Mouse (Mus musculus): ENCODE measurements around the gene Ntsr1. TPM values are rescaled to one million over a fixed set of nuclear protein-coding genes. Genes with fewer than 3 reads are reported as not detected.

Ntsr1 gene
- total RNA-seq, 4 experiments from 2014 or later: not detected

GRCm38 (mm10) chr2:180508455-180509115 is 8.8 kb downstream of the Ntsr1 start:
- no peak for DNase-seq (ENCODE audit: low spot score)

GRCm38 (mm10) chr2:180510867-180511266 is 11.1 kb downstream of the Ntsr1 start:
- DNase-seq (ENCODE audit: low spot score): no peak

- DNase-seq (ENCODE audit: low spot score): no peak
Measured at GRCm38 (mm10) chr2:180511875-180512661, 12.3 kb downstream of the Ntsr1 start.

GRCm38 (mm10) chr2:180513019-180513418 is 13.2 kb downstream of the Ntsr1 start:
- no peak for DNase-seq (ENCODE audit: low spot score)

GRCm38 (mm10) chr2:180513835-180514234 is 14.1 kb downstream of the Ntsr1 start:
- no peak for DNase-seq (ENCODE audit: low spot score)

GRCm38 (mm10) chr2:180521437-180522221 is 21.9 kb downstream of the Ntsr1 start:
- DNase-seq (ENCODE audit: low spot score): no peak

DNA sequence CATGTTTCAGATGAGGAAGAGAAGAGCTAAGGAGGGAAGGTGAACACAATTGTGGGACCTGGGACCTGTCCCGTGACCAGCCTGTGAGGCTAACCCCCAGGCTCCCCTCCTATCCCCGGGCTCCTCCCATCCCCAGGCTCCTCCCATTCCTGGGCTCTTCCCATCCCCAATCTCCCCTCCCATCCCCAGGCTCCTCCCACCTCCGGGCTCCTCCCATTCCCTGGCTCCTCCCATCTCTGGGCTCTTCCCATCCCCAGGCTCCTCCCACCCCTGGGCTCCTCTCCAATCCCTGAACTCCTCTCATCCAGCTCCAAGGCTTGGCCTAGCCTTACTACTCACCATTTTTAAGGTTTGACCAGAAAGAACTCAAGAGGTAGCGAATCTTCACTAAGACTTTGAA is 23.0 kb downstream of the Ntsr1 start:
- no peak for DNase-seq (ENCODE audit: low spot score)

DNA sequence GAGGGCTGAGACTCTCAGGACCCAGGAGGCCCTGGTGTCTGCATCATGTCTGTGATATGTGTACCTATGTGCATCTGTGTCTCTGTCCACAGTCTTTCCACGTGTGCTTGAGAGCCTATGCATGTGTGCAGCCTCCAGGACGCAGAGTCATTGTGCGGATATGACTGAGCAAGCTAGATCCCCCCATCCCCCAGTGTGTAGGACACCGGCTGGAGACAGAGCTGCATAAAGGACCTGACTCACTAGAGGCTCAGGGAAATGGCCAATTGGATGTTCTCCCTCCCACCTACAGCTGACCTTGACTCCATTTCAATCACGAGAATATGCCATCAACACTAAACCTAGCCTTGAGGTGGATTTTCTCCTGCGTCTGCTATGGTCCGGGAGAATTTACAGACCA is 27.7 kb downstream of the Ntsr1 start:
- DNase-seq (ENCODE audit: low spot score): no peak

DNA sequence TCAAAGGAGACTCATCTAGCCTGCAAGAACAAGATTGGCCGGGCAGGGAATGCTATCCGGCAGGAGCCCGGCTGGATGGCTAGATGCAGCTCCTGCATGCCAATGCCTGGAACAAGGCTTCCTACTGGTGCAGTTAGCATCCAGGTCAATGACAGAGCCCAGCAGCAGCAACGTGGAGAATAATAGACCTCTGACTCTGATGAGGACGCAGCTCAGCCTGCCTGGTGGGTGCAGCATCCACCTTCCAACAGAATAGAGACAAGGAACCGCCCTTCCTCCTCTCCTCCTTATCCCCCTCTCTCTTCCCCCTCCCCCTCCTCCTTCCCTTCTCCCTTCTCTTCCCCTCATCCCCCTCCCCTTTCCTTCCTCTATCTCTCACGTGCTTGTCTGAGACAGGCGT is 28.1 kb downstream of the Ntsr1 start:
- no peak for DNase-seq (ENCODE audit: low spot score)

DNA sequence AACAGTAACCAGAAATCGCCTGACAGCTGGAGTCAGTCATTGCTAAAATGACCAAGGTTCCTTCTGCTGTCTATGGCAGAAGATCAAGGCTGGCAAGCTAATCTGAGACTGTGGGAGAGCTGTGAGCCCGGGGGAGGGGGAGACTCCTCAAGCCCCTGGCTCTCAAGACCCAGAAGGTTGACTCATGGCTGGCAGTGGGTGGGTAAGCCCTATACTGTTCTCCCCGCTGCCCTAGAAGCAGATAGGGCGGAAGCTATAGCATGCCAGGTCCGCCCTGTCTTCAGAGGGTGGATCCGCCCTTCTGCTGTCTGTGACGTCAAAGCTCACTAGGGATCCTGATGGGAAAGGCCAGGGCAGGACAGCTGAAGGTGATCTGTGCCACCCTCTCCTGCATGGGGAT is 30.4 kb downstream of the Ntsr1 start:
- DNase-seq (ENCODE audit: low spot score): no peak

- no peak for DNase-seq (ENCODE audit: low spot score)
Measured at GRCm38 (mm10) chr2:180530584-180530983, 30.8 kb downstream of the Ntsr1 start.

- no peak for DNase-seq (ENCODE audit: low spot score)
Measured at GRCm38 (mm10) chr2:180531671-180532385, 32.1 kb downstream of the Ntsr1 start.

DNA sequence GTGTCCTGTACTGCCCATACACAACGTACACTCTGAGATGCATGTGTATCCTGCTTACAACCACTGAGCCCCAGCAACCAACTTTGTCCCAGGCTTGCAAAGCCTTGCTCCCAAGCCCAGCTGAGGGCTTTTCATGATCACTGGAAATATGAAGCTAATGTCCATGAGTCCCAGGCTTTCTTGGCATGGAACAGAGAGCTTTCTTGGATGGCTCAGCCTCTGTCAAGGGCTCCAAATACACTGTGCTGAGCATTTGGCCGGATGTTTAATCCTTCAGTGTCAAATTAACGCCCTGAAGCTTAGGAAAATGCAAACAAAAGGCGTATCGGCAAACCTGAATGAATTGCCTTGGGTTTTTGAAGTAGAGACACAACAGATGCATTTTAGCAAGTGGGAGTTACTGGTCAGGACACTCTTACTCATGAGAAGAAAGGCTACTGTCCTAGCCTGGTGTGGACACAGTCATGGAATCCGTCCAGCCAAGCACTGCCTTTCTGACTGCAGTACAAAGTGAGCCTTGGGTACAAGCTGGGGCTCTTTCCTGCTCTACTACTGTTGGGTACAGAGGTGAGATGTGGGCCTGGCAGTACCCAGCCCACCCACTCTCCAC is 32.7 kb downstream of the Ntsr1 start:
- DNase-seq (ENCODE audit: low spot score): no peak

GRCm38 (mm10) chr2:180533237-180533636 is 33.5 kb downstream of the Ntsr1 start:
- DNase-seq (ENCODE audit: low spot score): no peak

- no peak for DNase-seq (ENCODE audit: low spot score)
Measured at GRCm38 (mm10) chr2:180543675-180544074, 43.9 kb downstream of the Ntsr1 start.

- DNase-seq (ENCODE audit: low spot score): no peak
Measured at GRCm38 (mm10) chr2:180545046-180545445, 45.3 kb downstream of the Ntsr1 start.

GRCm38 (mm10) chr2:180547384-180548106 is 47.8 kb downstream of the Ntsr1 start:
- DNase-seq (ENCODE audit: low spot score): no peak

GRCm38 (mm10) chr2:180552340-180552739 is 52.6 kb downstream of the Ntsr1 start:
- DNase-seq (ENCODE audit: low spot score): no peak

DNA sequence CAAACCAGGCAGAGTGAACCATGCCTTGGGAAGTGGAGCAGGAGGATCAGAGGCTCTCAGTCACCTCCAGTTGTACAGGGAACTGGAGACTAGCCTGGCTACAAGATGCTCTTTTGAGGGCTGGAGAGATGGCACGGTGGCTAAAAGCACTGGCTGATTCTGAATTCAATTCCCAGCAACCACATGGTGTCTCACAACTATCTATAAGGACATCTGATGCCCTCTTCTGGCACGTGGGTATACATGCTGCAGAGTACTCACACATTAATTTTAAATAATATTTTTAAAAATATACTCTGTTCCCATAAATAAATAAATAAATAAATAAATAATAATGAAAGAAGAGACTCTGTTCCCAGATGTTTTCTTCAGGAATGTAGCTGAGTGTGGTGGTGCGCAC is 55.4 kb downstream of the Ntsr1 start:
- no peak for DNase-seq (ENCODE audit: low spot score)

GRCm38 (mm10) chr2:180556470-180556869 is 56.7 kb downstream of the Ntsr1 start:
- DNase-seq (ENCODE audit: low spot score): no peak

DNA sequence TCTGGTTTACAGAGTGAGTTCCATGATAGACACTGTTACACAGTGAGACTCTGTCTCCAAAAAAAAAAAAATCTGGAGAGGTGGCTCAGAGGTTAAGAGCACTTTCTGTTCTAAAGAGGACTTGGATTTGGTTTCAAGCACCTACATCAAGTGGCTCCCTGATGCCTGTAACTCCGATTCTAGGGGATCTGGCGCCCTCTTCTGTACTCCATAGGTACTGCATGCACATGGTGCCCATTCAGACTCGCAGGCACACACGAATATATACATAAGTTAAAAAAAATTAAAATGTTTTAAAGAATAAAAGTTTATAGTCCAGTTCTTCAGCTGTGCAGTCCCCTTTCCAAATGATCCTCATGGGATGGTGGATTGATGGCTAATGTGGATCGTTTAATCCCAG is 60.5 kb downstream of the Ntsr1 start:
- no peak for DNase-seq (ENCODE audit: low spot score)
